Mouse (Mus musculus) inflammation-experienced regulatory T-cells, adult 6 months (primary cell): Measurements from ENCODE around the gene Sphk2. TPM values are rescaled to one million over a fixed set of nuclear protein-coding genes. Genes with fewer than 3 reads are reported as not detected.
A peak's percentile ranks its signal among the peaks of the same experiment; 100 is the strongest.

Source experiments
- ATAC-seq: one replicate; pipeline ENCODE4 v1.8.0; 2017
- polyA plus RNA-seq, 3 experiments: library from polyadenylated mRNA; unstranded; fragments of 100-300 nt; shearing (Covaris generic); gene quantifications; one replicate each; pipeline ENCODE4 v1.2.1; 2017

Gene Sphk2
- polyA plus RNA-seq, result 10 to 100 TPM; 12.1 to 17.3 (median 15.5) TPM

DNA sequence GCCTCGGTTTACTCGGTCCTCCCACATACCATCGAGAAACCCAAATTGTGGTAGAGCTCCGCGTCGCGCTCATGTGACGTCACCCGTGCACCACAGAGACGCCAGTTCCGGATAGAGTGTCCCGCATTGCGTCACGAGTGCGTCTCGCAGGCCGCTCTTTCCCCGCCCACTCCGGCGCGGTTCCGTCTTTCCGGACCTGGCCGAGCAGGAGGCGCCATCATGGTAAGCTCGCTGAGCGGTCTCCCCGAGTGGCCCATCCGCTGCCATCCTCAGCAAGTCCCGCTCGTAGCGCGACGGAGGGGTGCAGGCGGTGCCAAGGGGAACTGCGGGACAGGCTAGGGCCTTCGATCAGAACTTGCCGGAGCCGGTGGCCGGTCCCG lies at the start of gene Sphk2:
Gene Sphk2 (minus strand): TSS at position 85 of the 380 bp plus-strand sequence.
- peak; percentile 73 for ATAC-seq

DNA sequence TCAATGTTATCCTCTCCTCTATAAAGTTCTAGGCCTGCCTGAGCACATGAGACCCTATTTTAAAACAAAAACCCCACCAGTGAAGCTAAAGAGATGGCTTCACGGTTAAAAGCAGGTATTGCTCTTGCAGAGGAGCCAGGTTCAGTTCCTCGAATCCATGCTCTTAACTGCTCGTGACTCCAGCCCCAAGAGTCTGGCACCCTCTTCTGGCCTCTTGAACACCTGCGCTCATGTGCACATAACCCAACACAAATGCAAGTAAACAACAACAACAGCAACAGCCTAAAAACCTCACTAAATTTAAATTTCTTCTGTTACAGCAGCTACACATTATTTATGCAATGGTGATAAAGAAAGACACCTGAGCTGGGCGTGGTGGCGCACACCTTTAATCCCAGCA lies 49.7 kb upstream of the Sphk2 start:
- ATAC-seq, result no peak

DNA sequence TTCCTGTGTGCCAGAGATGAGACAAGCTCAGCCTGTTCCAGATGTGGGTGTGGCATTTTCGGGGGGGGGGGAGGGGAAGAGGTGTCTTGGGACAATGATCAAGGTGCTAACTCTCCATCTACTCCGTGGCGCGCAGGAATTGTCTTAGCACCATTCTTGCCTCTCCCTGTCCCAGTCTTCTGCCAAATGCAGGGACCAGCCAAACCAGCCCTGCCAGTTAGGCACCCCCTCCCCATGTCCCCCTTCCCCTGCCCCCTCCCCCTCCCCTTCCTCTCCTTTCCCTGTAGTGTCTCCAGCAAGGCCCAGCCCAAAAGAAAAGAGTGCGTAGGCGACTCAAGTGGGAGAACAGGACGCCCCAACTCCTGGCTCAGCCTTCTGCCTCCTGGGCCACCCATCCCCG lies 49.0 kb upstream of the Sphk2 start:
- ATAC-seq, result no peak

DNA sequence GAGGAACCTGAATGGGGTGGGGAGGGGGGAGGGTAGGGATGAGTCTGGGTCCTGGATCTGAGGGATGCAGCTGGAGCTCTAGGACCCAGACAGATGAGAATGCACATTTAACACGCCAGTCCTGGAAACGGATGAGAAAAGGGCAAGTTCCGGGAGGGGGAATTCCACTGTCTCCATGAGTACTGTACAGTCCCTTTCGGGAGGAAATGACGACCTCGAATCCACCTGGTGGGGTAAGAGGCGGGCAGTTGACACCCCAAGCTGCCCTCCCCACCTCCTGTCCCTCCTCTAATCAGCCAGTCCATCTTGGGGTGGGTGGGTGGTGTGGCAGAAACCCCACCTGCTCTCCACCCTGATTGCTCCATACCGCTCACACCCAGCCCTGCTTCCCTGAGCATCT lies 48.2 kb upstream of the Sphk2 start:
- ATAC-seq, result peak; percentile 75

DNA sequence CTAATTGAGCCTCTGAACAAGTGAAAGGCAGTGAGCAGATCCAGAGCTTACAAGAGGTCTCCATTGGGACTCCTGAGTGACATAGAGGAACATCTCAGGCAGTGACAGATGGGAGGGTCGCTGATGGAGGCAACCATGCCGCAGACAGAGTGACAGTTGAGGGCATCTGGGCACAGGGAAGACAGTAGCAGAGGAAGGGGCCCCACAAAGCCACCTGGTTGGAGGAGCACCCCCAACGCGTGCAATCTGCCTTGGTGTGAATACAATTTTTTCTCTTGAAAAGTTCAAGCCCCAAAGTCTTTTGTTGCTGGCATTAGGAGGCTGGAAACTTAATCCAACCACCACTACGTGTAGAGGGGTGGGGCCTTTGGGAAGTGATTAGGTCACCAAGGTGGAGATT lies 42.3 kb upstream of the Sphk2 start:
- no peak for ATAC-seq

DNA sequence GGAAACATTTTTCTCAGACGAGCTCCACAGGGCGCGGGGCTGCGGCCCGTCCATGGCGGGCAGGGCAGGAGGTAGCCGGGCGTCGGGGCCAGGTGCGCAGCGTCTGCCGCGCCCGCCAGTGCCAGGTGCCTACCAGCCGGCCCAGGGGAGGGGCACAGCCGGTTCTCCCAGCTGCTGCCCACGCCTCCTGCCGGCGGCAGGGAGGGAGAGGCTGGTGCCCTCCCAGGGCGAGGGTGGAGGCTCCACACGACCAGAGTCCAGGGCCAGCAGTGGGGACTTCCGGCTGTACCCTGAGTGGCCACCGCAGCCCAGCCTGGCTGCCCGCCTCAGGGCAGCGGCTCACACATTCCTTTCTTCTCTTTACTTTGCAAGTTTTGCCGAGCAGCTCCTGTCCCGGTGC lies 41.6 kb upstream of the Sphk2 start:
- no peak for ATAC-seq

DNA sequence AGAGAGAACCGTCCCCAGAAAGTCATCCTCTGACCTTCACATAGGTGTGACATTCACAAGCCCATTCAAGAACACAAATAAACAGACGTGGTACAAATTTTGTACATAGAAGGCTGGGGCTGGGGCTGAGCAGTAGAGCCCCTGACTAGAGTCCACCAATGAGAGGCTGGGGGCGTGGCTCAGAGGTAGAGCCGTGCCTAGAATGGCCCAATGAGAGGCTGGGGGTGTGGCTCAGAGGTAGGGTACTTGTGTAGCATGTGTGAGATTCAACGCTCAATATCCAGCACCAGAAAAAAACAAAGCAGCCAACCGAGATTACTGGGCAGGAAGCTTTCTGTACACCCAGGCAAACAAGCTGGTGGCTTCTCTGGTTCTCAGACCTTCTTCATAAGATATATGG lies 37.9 kb upstream of the Sphk2 start:
- no peak for ATAC-seq

DNA sequence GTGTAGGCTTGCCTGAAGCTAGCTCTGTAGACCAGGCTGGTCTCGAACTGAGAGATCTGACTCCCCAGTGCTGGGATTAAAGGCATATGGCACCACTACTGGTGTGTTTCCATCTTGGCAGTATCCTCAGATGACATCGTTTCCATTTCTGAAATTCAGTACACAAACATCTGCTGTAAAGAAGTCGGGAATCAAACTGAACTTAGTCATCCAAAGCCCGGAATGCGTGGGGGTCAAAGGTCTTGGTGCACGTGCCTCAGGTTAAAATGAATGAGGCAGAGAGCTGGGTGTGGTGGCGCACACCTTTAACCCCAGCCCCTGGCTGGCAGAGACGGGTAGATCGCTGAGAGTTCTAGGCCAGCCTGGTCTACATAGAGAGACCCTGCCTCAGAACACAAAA lies 32.4 kb upstream of the Sphk2 start:
- ATAC-seq, result no peak

DNA sequence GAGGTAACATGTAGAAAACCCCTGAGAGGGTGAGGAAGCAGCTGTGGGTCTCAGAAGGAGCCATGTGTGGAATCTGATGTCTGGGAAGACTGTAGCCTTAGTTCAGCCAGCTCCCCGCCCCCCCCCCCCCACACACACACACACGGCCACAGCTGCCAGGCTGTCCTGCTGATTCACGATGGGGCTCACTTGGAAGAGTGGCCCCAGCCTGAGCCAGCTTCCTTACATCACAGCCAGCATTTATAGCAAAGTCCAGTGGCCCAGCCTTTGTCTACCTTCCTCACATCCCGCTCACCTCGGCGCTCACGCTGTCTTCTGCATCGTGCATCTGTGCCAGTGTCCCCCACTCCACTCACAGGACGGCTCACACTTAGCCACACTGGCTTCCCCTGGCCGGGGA lies 31.6 kb upstream of the Sphk2 start:
- ATAC-seq, result no peak

DNA sequence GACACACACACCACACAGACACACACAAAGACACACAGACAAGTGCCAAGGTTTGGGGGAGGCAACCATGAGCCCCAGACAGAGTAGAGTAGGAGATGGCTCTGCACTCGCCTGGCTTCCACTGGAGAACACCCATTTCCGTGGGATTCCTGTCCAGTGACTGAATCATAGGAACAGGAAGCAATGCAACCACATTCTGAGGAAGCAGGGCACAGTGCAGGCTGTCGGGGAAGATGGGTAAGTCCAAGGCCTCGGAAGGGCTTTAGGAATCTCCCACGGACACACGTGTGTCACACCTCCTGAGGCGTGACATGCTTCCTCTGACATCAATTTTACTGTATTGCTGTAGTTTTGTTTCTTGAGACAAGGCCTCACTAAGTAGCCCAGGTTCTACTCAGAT lies 30.3 kb upstream of the Sphk2 start:
- no peak for ATAC-seq

DNA sequence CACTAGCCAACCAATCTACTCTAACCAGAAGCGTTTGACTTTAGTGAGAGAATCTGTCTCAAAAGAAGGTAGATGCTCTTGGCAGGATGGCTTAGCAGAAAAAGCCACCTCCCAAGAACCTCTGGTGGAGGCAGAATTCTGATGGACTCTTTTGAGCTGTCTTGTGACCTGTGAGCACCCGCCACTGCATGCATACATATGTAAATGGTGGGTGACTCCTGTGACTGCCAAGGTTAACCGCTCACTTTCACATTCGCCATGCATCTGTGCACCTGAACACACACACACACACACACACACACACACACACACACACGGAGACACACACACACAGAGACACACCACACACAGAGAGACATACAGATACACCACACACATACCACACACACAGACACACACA lies 29.6 kb upstream of the Sphk2 start:
- no peak for ATAC-seq

DNA sequence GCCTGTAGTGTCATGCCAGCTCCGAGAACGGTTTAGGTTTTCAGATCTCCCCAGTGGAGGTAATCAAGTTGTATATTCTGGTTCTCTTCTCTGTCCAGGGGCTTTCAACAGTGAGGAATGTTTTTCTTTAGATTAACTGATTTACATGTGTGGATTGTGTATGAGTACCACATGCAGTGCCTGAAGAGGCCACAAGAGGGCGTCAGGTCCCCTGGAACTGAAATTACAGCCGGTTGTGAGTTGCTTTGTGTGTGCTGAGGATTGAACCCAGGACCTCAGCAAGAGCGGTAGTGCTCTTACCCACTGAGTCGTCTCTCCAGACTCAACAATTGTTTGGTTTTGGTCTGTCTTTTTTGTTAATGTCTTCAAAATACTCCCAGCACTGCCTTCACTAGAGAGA lies 28.7 kb upstream of the Sphk2 start:
- no peak for ATAC-seq

DNA sequence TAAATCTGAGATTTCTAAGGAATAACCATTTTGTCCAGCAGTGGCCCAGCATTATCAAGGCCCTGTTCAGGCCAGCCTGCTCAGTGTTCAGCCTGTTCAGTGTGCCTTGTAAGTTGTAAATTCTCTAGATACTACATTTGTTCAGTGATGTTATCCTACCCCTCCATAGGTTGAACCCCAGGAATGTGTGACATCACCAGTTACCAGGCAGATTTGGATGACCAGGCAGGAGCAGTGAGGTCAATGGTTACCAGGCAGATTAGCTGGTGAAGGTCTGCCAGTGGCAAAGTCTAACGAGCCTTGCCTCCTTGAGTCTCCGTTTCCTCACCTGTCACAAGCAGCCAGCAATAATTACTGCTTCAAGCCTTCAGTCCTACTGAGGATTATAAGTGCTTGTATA lies 26.6 kb upstream of the Sphk2 start:
- ATAC-seq, result no peak

DNA sequence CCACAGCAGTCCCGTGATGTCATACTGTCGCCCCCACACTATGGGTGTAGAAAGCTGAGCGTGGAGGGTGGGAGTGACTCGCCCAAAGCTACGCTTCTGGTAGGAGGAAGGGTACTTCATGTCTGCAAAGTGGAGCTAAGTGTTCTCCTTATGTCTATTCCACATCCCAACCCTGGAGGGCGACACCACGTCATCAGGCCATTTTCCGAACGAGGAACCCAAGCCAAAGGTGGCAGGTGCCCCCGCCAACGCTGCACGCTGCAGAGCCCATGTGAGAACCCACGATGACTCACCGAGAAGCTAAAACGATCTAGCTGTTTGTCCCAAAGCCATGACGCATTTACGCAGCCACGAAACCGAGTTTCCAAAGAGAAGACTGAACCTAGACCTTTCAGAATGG lies 24.5 kb upstream of the Sphk2 start:
- peak; percentile 57 for ATAC-seq

DNA sequence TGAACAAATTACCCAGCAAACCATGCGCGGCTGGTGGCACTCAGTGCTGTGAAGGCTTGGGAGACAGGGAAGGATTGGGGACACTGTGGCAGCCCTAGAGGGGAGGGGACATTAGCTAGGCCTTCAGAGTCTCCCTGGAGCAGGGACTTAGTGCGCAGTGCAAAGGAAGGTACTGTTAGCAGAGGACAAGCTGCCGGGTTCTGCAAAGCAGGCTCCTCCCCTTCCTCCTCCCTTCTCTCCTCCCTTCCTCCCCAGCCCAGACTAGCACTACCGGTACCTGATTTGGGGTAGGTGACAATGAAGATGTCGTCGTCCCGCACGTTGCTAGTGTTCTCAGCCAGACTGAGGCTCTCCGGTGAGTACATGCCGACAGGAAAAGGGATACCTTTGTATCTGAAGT lies 24.0 kb upstream of the Sphk2 start:
- peak; percentile 84 for ATAC-seq

DNA sequence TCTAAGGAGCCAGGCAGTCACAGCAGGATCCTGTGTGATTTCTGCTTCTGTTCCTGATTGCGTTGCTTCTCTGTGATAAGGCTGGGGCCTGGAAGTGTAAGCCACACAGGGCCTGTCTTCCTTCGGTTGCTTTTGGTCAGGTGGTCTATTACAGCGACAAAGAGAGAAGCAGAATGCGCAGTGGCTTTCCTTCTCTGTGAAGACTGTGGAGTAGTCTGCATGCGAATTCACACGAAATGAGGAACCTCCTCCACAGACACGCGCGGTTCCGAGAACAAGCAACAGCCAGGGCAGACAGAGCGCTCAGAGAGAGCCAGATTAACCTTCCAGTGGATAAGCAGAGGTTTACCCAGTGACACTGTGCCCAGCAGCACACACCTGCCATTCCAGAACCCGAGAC lies 23.5 kb upstream of the Sphk2 start:
- ATAC-seq, result no peak

DNA sequence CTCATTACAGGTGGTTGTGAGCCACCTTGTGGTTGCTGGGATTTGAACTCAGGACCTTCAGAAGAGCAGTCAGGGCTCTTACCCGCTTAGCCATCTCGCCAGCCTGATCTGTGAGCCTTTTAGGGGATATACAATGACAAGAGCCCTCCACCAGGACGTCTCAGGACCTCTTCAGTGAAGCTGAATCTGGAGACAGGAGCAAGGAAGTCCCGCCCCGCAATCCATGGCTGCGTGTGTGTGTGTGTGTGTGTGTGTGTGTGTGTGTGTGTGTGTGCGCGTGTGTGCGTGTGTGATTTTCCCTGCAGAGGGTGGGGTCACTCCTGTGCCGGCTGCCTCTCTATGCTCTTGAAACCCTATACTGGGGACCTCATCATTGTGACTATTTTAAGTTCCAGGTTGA lies 22.0 kb upstream of the Sphk2 start:
- ATAC-seq, result no peak

DNA sequence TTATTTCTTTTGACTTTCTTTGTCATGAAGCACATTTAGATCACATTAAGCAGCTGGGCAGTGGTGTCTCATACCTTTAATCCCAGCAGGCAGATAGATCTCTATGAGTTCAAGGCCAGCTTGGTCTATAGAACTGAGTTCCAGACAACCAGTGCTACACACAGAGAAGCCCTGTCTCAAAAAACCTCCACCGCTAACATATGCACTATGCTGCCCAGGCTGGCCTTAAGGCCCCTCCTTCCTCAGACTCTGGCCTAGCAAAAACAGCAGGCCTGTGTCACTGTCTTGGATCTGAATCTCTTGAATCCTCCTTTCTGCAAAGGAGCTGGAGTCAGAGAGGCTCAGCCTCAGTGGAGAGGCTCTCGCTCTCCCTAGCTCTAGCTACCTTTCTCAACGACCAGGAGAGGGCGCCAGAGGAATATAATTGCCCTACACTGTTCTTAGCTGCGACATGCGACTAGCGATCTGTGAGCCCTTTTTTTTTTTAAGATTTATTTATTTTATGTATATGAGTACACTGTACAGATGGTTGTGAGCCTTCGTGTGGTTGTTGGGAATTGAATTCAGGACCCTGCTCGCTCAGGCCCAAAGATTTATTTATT lies 21.5 kb upstream of the Sphk2 start:
- peak; percentile 62 for ATAC-seq

DNA sequence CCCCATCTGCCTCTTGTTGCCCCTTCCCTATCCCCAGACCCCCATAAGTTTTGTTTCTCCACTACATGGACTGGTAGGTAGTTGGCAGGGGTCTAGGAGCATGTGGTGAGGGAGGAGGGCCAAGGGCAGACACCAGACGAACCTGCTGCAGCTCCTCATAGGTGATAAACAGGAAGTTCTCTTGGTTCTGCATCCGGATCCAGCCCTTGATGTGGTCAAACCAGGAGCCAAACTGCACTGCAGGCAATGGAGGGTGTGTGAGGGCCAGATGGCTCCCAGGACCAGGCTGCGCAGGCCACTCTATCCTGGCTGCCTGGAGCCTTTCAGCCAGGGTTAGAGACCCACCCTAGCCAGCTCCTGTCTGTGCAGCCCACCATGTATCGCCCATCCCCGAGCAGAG lies 15.7 kb upstream of the Sphk2 start:
- peak; percentile 99 for ATAC-seq

DNA sequence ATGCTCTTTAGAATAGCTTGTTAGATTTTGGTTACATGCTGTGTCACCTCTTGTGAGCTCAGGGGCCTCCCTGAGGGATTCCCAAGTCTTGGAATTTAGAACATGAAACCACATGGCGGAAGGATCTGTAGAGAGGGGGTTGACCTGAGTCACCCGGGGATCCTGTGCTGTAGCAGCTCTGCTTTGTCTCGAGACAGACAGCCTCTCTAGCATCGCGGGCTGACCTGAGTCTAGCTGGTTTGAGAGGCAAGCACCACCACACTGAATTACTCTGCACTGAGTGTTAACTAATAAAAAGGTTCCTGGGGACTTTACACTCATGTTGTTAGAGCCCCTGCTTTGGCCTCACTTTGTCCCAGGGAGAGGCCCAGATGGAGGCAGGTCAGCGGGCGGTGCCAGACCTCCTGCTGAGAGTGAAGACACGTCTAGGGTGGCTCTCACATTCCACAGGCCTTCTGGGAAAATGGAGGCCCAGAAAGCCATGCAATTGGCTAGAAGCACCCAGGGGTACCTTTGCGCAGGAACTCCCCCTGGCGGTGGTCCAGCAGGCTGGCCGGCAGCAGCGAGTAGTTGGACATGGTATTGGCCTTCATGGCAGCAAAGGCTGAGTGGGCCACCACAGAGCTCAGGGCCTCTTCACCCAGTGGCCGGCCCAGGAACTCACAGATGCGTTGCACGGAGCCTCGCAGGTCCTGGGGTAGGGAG lies 13.1 kb upstream of the Sphk2 start:
- no peak for ATAC-seq

DNA sequence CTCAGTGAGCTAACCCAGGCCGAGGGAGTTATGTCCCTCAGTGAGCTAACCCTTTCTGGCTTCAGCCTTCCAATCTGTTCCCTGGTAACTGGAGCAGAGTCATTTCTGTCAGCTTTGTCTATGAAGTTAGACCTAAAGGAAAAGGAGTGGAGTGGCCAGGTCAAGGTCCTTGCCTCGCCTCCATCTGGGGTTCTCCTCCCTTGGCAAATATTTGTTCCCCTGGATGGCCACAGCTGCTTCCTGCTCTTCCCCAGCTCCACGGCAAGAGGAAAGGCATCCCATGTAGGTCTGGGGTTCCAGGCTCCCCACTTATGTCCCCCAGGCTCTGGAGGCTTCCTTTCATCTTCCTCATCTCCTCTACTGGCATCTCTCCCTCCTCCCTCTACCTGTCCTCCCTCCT lies 9.8 kb upstream of the Sphk2 start:
- no peak for ATAC-seq

DNA sequence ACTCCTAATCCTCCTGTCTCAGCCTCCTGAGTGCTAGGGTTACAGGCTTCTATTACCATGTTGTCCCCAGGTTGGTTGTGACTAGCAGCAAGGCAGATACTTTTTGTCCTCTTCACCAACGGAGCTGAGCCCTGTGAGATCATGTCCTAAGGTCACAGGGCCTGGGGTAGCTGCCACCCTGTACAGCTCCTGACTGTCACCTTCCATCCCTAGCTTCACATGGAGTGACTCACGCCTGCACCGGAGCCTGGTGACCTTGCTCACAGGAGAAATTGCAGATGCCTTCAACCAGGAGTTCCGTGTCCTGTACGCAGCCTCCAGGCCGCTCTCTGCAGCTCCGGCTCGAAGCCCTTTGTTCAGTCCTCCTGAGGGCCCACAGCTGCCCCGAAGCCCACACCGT lies 8.6 kb upstream of the Sphk2 start:
- ATAC-seq, result no peak

DNA sequence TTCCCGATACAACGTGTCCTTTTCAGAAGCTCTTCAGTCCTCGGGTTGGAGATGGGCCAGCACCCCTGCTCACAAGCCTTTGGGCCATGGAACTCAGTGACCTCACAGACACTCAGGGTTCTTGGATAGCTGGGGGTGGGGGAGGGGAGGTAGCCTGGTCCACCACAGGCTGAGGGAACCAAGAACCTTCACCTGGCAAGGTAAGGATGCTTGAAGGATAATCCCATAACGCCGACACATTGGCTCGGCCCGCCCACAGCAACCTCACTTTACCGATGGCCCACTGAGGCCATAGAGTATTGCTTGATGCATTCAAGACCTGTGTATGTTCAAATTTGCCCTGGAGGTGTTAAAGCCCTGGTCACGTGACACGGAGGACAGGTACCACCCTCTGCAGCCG lies 7.9 kb upstream of the Sphk2 start, which contains the start of gene Spaca4:
Gene Spaca4 (minus strand): TSS at position 101 of the 400 bp plus-strand sequence.
- ATAC-seq, result no peak

DNA sequence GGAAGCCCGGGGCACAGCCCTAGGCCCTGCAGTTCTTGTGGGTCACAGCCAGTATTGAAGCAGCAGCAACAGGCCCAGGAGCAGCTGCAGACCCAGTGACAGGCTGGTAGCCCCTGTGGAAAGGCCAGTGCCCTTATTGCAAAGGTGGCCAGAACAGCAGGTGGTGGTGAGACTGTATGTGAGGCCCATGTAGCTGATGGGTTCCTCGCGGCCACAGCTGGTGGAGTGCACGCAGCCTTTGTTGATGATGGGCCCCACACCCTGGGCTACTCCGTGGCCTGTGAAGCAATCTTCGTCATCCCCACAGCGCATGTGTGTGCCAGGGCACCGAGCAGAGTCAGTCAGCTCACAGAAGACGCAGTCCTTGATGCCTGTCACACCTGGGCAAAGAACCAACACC lies 7.3 kb upstream of the Sphk2 start:
- ATAC-seq, result no peak

DNA sequence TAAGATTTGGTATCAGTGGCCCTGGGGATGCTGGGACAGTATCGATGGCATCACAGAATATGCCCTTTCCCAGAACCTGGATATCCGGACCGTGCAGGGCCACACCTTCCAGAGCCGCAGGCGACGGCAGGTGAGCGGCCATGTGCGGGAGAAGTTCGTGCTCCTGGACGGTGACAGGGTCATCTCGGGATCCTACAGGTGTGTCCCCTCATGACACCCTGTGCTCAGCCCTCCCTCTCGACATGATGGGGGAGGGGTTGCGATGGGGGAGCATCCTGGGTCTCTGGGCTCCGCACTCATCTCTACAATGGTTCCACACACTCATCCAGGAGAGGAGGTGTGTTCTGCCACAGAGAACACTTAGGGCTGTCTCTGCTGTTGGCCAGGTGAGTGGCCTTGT lies 6.0 kb upstream of the Sphk2 start:
- no peak for ATAC-seq
